Mouse (Mus musculus): ENCODE measurements at regions not wholly inside any gene's neighbourhood (a gene's known extent, or its start where the extent isn't known, plus 50 kb on each side); places are given as distances from the start of the nearest gene placed in this dataset.

DNA sequence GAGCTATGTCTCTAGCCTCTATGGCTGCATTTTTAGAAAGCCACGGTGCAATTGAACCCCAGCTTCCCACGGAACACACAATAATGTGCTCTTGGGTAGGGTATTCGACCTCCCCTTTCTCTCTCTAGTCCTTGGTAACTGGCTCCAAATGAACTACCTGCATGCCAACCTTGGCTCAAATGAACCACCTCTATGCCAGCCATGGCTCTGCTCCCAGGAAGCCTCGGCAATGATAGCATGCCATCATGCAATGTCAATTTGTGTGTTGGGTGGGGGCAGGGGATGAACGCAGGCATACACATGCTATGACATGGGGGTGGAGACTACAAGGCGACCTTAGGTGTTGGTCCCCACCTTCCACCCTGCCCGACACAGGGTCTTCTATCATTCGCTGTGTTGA is 170.5 kb upstream of the Gli2 start:
- intact Hi-C loops (cut with DNase I) = no loop called here
- DNase-seq (ENCODE audit: extremely low spot score in 1 of 2, low spot score in 2 of 2) = no peak

DNA sequence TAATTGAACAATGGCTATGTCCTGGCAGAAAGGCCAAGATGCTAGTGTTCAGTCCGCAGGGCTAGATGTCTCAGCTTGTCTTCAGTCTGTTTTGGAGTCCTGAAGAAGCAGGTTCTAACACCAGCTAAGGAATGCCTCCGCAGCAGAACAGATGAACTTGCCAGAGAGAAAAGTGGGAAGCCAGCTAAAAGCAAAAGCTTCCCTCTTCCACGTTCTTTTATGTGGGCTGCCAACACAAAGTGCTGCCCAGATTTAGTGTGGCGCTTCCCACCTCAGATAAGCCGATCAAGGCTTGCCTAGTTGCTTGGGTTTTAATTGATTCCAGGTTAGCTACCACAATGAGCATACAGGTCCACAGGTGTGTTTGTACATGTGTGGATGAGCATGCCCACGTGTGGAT is 168.5 kb upstream of the Gli2 start:
- no peak for DNase-seq (ENCODE audit: extremely low spot score in 1 of 2, low spot score in 2 of 2)
- intact Hi-C loops (cut with DNase I) = no loop called here

DNA sequence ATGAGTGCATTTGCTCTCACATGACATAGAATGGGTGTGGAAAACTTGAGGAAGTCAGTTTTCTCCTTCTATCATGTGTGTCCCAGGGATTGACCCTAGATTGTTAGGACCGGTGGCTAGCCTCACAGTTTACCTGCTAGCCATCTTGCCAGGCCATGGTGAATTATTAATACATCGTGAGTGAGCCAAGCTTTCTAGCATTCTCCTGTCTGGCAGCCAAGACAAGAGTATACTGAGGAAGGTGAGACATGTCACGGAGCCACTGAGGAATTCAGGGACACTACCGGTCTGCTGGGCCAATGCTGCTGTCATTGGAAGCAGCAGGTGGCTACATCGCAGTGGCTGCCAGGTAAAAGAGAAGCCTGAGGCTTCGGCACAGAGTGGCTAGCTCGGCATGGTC is 167.6 kb upstream of the Gli2 start:
- no peak for DNase-seq (ENCODE audit: extremely low spot score in 1 of 2, low spot score in 2 of 2)
- intact Hi-C loops (cut with DNase I) = no loop called here

DNA sequence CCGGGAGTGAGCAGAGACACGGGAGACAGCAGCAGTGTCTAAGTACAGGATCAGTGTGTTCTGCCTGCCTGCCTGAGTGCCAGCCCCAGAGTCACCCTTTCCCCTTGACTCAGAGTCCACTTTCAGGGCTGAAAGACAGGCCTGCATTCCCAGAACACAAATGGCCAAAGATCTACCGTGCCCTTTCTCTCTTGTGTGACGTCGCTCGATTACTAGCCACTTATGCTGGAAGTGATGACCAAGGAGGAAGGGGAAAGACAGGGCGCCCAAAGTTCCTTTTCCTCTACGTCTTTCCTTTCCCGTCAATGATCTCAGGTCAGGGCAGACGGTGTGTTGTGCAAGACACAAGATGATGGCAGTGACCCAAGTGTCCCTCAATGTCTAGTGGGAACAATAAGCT is 166.4 kb upstream of the Gli2 start:
- intact Hi-C loops (cut with DNase I) = no loop called here
- no peak for DNase-seq (ENCODE audit: extremely low spot score in 1 of 2, low spot score in 2 of 2)

DNA sequence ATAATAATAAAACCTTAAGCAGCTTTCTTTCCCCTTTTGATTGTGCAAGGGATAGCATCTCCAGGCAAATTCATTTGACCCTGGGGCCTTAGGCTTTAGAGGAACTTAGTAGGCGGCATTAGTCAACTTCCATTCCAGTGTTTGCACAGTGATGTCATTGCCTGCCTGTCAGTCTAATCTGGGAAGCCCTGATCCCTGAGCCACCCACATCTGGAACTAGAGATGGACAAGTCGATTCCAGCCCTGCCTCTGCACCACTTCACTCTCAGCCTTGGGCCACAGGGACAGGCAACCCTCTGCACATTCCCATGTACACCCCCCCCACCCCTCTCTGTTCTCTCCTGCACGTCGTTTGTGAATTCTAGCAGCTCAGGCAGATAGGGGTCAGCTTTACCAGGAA is 164.0 kb upstream of the Gli2 start:
- no peak for DNase-seq (ENCODE audit: extremely low spot score in 1 of 2, low spot score in 2 of 2)
- intact Hi-C loops (cut with DNase I) = no loop called here

DNA sequence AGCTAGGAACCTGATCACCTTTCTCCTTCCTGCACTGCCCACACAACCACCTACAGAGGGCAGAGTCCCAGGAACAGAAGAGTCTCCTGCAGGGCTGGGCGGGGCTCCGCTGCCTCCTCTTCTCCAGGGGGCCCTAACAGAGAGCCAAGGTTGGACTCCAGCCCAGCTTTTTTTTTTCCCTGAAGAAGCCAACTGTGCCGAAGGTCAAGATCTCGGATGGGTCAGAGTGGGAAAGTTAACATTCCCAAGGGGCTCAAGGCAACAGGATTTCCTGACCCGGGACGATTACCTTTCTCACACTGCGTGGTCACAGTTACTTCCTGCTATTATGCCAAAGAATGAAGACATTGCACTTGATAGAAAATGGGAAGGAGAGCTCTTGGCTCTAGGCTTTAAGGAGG is 156.2 kb upstream of the Gli2 start:
- peak in 1 of 2 experiments; percentile 58 for DNase-seq (ENCODE audit: extremely low spot score in 1 of 2, low spot score in 2 of 2)
- intact Hi-C loops (cut with DNase I) = no loop called here

DNA sequence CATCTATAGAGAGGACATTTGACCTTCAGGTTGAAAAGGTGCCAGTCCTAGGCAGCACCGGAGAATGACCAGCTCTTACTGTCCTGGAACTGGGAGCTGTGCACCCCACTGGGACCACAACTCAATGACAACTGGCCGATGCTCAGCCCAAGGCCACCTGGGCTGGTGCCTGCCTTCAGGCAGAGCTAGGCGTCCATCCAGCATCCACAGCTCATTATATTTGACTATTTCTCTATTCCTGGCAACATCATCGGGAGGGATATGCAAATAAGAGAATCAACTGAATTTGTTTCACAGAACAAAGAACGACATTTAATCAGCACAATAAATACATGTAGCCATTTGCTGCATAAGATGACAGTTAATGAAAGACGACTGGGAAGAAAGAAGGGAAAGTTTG is 149.0 kb upstream of the Gli2 start:
- DNase-seq (ENCODE audit: extremely low spot score in 1 of 2, low spot score in 2 of 2) = no peak
- intact Hi-C loops (cut with DNase I) = no loop called here

DNA sequence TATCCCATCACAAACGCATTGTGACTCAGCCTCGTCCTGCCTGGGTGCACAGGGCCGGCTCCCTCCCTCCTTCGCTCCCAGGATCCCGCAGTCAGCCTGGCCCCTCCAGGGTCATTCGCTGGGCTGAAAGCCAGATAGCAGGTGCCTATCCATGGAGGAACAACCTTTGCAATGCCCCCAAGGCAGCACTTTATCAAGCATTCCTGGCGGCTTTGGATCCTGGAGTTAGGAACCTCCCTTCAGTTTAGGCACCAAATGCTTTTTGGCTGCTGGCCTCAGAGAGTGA is 143.9 kb upstream of the Gli2 start:
- DNase-seq (ENCODE audit: extremely low spot score in 1 of 2, low spot score in 2 of 2) = no peak
- intact Hi-C loops (cut with DNase I) = no loop called here

DNA sequence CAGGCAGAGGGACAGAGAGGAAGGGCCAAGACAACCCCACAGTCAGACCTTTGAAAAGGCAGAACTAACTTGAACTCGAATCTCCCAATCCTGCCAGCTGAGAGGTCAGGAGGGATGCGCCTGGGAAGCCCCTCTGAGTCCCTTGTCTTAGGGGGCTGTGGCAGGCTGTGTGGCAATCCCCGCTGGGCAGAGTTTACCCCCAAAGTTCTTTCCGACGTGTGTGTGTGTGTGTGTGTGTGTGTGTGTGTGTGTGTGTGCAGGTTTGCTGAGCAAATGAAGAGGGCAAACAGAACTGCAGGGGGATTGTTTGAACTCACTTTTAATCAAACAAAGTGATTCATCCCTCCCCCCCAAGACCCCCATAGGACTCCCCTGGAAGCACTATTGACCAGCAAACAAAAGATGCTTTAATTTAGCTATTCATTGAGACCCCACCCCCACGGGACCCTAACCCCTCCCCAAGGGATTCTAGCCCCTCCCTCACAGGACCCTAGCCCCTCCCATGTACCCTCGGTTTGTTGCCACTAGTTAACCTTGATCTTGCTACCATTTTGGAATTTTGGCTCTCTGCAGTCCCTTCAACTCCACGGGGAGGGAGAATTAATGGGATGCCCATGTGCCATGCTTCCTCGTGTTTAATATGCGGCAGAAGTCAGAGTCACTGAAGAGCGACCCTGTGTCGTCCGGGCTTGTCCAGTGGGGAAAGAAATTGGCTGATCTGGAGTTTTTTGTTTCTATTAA is 143.4 kb upstream of the Gli2 start:
- intact Hi-C loops (cut with DNase I) = no loop called here
- DNase-seq (ENCODE audit: extremely low spot score in 1 of 2, low spot score in 2 of 2) = no peak

DNA sequence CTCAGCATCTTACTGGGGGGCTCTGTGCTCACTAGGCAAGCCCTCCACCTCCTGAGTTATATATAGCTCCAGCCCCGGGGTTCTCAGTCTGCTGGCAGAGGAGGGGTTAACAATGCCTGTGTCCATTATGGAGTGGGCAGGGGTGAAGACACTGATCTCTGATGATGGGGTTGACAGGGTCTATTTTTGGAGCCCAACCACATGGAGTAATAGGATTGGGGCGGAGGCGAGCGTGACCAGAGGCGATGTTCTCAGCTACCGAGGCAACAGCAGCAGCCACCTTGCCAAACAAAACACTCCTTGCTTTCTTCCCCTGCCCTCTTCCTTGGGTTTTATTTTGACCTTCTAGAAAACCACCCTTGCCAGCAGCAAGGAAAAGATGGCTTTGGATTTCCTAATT is 141.1 kb upstream of the Gli2 start:
- intact Hi-C loops (cut with DNase I) = no loop called here
- no peak for DNase-seq (ENCODE audit: extremely low spot score in 1 of 2, low spot score in 2 of 2)

DNA sequence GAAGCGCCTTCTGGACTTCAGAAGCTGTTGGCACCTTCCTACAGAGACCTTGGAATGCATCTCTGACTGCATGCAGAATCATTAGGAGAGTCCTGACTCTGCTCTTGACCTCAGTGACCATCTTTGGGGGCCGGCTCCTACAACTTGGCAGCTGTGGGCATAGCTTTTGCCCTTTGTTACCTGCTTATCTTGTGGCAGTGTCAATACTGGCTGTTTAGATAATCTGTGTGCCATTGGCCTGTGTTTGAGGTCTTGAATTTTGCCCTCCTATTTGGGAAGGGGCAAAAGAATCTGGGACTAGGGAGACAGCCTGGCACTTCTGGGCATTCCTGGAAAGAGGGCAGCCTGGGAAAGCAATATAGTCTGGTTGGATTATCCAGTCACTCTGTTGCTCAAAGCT is 137.8 kb upstream of the Gli2 start:
- no peak for DNase-seq (ENCODE audit: extremely low spot score in 1 of 2, low spot score in 2 of 2)
- intact Hi-C loops (cut with DNase I) = no loop called here

DNA sequence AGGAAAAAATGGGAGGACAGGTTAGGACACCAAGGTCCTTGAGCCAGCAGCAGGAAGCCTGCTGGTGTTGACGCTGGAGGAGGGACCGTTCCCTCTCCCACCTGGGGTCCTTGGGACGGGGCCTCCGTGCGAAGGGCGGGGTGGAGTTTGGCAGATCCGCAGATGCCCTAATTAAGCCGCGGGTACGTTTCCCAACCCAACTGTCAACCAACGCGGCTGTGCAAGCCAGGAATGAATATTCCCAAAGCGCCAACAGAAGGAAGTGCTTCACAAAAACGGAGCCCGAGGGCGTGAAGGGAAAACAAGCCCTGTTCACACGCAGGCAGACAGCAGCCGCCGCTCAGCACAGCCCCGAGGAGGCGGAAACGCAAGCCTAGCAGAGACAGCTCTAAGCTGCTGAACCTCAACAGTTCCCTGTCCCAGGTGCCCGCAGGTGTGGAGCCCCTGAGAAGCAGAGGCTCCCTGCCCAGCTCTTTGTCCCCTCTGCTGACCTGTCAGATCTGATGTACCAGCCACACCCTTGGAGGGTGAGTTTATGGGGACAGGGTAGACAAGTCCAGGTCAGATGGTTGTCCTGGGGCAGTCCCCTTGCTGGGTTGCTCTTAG is 136.1 kb upstream of the Gli2 start:
- intact Hi-C loops (cut with DNase I) = no loop called here
- DNase-seq (ENCODE audit: extremely low spot score in 1 of 2, low spot score in 2 of 2) = peak; percentile 67 to 75

DNA sequence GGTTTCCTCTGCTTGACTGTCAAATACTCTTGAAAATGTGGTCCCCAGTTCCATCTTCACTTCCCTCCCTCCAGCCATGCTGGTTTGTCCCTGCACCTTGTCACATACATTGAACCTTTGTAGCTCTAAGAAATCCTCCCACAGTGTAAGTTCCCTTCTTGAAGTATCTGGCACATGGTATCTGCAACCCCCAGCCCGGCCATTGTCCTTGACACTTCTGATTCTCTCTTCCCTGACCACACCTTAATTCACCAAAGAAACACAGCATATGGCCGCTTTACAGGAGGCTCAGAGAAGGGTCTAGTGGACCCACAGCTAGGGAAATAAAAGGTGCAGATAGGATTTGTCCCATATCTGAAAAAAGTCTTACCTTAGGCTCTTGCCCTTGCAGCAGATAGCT is 133.9 kb upstream of the Gli2 start:
- no peak for DNase-seq (ENCODE audit: extremely low spot score in 1 of 2, low spot score in 2 of 2)
- intact Hi-C loops (cut with DNase I) = no loop called here

DNA sequence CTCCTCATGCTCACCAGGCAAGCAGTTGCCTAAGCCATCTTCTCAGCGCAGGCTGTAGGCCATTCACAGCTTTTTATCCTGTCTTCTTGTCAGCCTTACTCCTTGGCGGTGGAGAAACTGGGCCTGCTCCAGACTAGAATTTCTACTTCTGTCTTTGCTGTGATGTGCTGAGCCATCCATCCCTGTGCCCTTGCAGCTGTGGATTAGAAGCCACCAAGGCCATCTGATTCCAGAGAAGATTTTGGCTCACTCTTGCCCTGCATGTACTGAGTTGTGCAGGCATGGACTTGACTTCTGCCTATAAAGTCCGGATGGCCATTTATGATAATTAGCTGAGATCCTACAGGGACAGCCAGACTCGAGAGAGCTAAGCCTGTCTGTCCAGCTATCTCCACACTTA is 133.4 kb upstream of the Gli2 start:
- intact Hi-C loops (cut with DNase I) = no loop called here
- no peak for DNase-seq (ENCODE audit: extremely low spot score in 1 of 2, low spot score in 2 of 2)

DNA sequence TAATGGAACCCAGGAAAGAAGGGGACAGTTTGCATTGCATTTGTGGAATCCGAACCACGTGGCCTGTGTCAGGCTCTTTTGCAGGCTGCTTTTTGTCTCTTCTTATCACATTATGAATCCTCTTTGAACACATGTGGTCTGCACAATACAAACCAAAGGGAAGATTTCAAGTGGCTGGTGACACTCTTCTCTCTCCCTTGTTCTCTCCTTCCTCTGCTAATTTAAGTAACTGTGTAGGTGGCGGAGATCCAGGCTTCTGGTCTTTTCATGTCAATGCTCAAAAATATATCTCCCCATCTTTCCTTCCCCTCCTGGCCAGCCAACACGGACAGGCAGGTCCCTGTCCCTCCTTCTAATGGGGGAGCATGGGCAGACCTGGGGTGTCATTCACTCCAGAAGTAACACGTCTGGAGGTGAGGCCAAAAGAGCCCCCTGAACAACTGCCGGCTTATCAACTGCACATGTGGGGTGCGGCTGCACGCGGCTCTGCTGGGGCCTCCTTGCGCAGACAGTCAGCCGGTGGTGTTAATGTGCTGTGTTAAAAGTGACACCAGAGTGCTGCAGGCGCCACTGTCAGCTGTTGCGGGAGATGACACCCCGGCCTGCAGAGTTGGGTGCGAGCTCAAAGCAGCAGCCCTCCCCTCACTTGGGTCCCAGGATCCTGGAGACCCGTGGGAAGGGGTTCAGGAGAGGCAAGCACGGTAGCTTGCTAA is 130.3 kb upstream of the Gli2 start:
- DNase-seq (ENCODE audit: extremely low spot score in 1 of 2, low spot score in 2 of 2) = peak in 1 of 2 experiments; percentile 48
- intact Hi-C loops (cut with DNase I) = no loop called here

DNA sequence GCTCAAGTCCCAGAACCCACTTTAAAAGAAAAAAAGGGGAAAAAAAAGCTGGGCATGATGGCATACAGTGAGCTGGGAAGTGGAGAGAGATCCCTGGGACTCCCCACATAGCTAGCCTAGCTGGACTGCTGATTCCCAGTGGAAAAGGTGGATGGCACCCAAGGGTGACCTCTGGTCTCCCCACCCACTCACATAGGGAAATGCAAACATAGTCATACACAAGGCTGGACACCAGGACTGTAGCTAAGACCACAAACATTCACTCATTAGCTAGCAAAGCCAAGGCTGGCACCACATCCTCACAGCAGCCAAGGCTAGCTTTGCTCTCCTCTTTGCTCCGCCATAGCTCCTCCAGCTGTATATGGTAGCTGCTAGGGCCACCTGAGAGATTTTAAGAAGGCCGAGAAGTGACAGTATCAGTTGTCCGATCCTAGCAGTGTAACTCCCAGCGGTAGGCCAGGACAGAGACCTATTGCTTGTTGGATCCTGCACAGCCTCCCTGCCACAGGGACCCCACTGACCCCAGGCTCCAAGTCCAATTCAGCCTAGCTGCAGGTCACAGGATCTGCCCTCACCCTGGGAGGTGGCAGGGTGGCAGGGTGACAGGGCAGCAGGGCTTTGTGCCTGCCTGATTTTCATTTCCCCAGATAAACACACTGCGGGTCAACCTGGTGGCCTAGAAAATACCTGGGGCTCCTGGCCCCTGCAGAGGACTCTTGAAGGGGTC is 119.8 kb upstream of the Gli2 start:
- DNase-seq (ENCODE audit: extremely low spot score in 1 of 2, low spot score in 2 of 2) = no peak
- intact Hi-C loops (cut with DNase I) = no loop called here

DNA sequence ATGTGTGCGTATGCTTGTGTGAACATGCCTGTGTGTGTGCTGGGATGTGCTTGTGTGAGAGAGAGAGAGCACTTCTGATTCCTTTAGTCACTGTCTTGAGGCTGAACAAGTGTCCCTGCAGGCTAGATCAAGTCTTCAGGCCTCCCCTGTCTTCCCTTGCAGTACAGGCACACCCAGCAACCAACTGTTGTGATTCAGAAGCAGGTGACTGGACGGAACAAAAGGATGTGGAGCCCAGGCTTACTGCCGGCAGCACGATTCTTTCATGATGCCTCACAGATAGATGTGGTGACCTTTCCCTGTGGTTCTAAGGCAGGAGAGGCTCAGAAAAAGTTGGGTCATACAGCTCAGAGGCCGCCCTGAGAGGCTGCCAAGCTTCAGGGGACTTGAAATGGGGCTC is 114.0 kb upstream of the Gli2 start:
- intact Hi-C loops (cut with DNase I) = no loop called here
- no peak for DNase-seq (ENCODE audit: extremely low spot score in 1 of 2, low spot score in 2 of 2)

DNA sequence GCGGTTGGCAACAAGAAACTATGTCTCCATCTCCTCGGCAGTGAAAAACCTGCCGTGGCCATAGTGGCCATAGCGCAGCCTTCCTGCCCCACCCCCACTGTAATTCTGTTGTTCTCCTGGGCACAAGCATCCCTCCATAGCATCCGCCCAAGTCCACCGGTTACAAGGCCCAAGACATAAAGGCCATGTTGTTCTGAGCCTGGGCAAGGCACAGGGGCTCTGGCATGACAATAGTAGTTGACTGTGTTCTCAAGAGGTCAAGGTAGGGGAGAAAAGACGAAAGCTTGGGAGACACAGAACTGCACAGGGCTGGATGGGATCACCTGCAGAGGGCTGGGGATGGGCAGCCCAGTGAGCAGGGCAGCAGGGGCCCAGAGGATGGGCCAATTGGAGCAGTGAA is 112.9 kb upstream of the Gli2 start:
- DNase-seq (ENCODE audit: extremely low spot score in 1 of 2, low spot score in 2 of 2) = no peak
- intact Hi-C loops (cut with DNase I) = no loop called here

DNA sequence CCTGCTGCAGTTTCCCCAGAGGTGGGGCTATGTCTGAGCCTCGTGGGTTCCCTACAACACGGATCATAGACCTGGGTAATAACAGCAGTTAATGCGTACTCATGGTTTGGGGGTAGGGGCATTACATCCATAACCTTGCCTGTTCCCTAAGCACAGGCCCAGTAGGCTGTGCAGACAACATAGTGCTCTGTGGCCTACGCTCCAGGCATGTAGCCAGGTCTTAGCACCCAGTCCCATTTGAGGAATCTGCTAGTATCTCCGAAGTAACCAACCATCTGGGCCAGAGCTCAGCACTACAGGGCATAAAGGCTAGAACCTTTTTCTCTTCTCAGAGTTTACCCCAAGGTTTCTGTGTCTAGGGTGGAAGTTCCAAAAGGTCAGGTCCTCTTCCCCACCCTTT is 111.4 kb upstream of the Gli2 start:
- intact Hi-C loops (cut with DNase I) = no loop called here

DNA sequence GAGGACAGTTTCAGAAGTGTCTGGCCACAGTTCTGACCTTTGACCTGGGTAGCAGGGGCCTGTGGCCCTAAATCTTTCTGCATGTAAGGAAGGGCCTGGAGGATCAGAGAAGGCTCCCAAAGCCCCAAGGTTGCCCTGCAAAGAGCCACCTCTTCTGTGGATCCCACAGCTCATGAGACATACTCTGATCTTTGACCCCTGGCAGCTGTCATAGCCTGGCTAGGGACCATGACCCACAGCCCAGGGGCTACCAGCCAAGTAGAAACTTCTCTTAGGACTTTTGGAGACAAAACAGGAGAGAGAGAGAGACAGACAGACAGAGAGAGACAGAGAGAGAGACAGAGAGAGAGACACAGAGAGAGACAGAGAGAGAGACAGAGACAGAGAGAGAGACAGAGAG is 110.4 kb upstream of the Gli2 start:
- intact Hi-C loops (cut with DNase I) = no loop called here
- DNase-seq (ENCODE audit: extremely low spot score in 1 of 2, low spot score in 2 of 2) = no peak

More for the DNA sequence above, 111.4 kb upstream of the Gli2 start:
- no peak for DNase-seq (ENCODE audit: extremely low spot score in 1 of 2, low spot score in 2 of 2)
